Mouse (Mus musculus): ENCODE measurements around the gene Rala. TPM values are rescaled to one million over a fixed set of nuclear protein-coding genes. Genes with fewer than 3 reads are reported as not detected.

Gene Rala
- polyA plus RNA-seq, 1 experiment from 2014 or later, result 141 TPM

GRCm38 (mm10) chr13:17832940-17833339 lies 111.1 kb downstream of the Rala start:
- Histone ChIP-seq H3K36me3 (no peaks in the 10 kb centered on the region), H3K27me3 (no peaks in the 10 kb centered on the region), H3K4me1 (no peaks in the 10 kb centered on the region), H3K27ac (replicated peaks) (no peak overlapping the region), H3K4me2 (replicated peaks) (no peak overlapping the region), H3K4me3 (no peak overlapping the region), H3K9ac (replicated peaks) (no peak overlapping the region), H3K9me3 (no peaks in the 10 kb centered on the region)
- WGBS, result 77% methylated on average over 3 of the region's 3 CpGs
- ATAC-seq (ENCODE audit: low FRiP score, low read depth), result no peak

Other genes with a start within 250 kb of the Rala start
- 56.6 and 59.4 TPM in 2 replicates for gene Mplkip, start 249.0 kb downstream of the Rala start, polyA plus RNA-seq (2016; fragmentation: Nextera tagmentation; extraction: Ambion mirVana)
- gene Sugct, start 248.7 kb downstream of the Rala start, polyA plus RNA-seq (2016; fragmentation: Nextera tagmentation; extraction: Ambion mirVana), result 3.8 and 5.1 TPM in 2 replicates
- 20.1 and 23.7 TPM in 2 replicates for gene Cdk13, start 139.1 kb downstream of the Rala start, polyA plus RNA-seq (2016; fragmentation: Nextera tagmentation; extraction: Ambion mirVana)
- 89.5 and 94.1 TPM in 2 replicates for gene Yae1d1, start 49.1 kb upstream of the Rala start, polyA plus RNA-seq (2016; fragmentation: Nextera tagmentation; extraction: Ambion mirVana)

Data from midbrain, embryonic 12.5 days (tissue).